Mouse (Mus musculus) T-helper 2 cell (primary cell): ENCODE measurements around the gene Zfp541.

Experiments
- in situ Hi-C: fragments of 300-600 bp; cut with MboI, MseI; formaldehyde crosslinking; loops from one replicate; pipeline ENCODE4 v1.15.1; 2025; ENCODE audit warnings: high pct_unique_total_duplicates

Zfp541 gene

GRCm38 (mm10) chr7:16119569-16120261 lies 58.1 kb downstream of the Zfp541 start, which contains the start of gene Kptn:
TSS of gene Kptn (plus strand) at chr7:16119895.
- in situ Hi-C loops = no loop called here

GRCm38 (mm10) chr7:16120262-16120600 lies 58.6 kb downstream of the Zfp541 start:
- in situ Hi-C loops = no loop called here

- in situ Hi-C loops = no loop called here
Measured at GRCm38 (mm10) chr7:16125829-16126228, 64.2 kb downstream of the Zfp541 start.

- in situ Hi-C loops = no loop called here
Measured at GRCm38 (mm10) chr7:16128344-16128743, 66.7 kb downstream of the Zfp541 start.

GRCm38 (mm10) chr7:16128899-16129298 lies 67.3 kb downstream of the Zfp541 start:
- in situ Hi-C loops = no loop called here

- in situ Hi-C loops = no loop called here
Measured at GRCm38 (mm10) chr7:16129421-16129845, 67.8 kb downstream of the Zfp541 start, which contains the start of gene Slc8a2. TSS of gene Slc8a2 (plus strand) at chr7:16129826.

- in situ Hi-C loops = no loop called here
Measured at GRCm38 (mm10) chr7:16129846-16130691, 68.5 kb downstream of the Zfp541 start.

- in situ Hi-C loops = no loop called here
Measured at GRCm38 (mm10) chr7:16130956-16131634, 69.5 kb downstream of the Zfp541 start.

- in situ Hi-C loops = no loop called here
Measured at GRCm38 (mm10) chr7:16132161-16132581, 70.6 kb downstream of the Zfp541 start.

- in situ Hi-C loops = no loop called here
Measured at GRCm38 (mm10) chr7:16132926-16133325, 71.3 kb downstream of the Zfp541 start.

- in situ Hi-C loops = no loop called here
Measured at GRCm38 (mm10) chr7:16133691-16134090, 72.1 kb downstream of the Zfp541 start.

GRCm38 (mm10) chr7:16134951-16135392 lies 73.4 kb downstream of the Zfp541 start:
- in situ Hi-C loops = no loop called here
